Mouse (Mus musculus) liver, embryonic 11.5 days (tissue): ENCODE data around the gene Gm853. TPM values are rescaled to one million over a fixed set of nuclear protein-coding genes. Genes with fewer than 3 reads are reported as not detected.
A peak's percentile ranks its signal among the peaks of the same experiment; 100 is the strongest.
"Not testable (repeated sequence)": the region's sequence is repeated elsewhere in the genome, so short reads cannot be mapped to it uniquely, and the experiment has no call there.

Experiments
- ATAC-seq: fragments of 200-750 bp; cut with Nextera tagmentation; replicated peaks from 2 replicates; pipeline ENCODE4 v1.8.0; 2017; ENCODE audit warnings: moderate number of reproducible peaks, mild to moderate bottlenecking, moderate TSS enrichment, moderate library complexity; ENCODE audit not compliant: low FRiP score
- DNase-seq: peaks from one replicate; pipeline ENCODE4 v3.0.0-alpha.2; 2017; ENCODE audit warnings: low spot score
- H3K27ac ChIP-seq: fragments of 300-500 bp; sonication (generic); 2 replicates; pipeline ENCODE4 v1.5.1; 2014; ENCODE audit warnings: mild to moderate bottlenecking, low read depth, low read length, control low read depth
- H3K27me3 ChIP-seq: fragments of 300-500 bp; sonication (generic); replicated peaks from 2 replicates; pipeline ENCODE4 v1.6.1; 2014; ENCODE audit warnings: low read length, mixed read lengths; ENCODE audit not compliant: control insufficient read depth, insufficient read depth
- H3K36me3 ChIP-seq: fragments of 300-500 bp; sonication (generic); 2 replicates; pipeline ENCODE4 v1.6.1; 2014; ENCODE audit warnings: mild to moderate bottlenecking, low read length, moderate library complexity, mixed read lengths; ENCODE audit not compliant: control insufficient read depth, insufficient read depth
- H3K4me1 ChIP-seq: fragments of 300-500 bp; sonication (generic); replicated peaks from 2 replicates; pipeline ENCODE4 v1.6.1; 2014; ENCODE audit warnings: low read length, mixed read lengths; ENCODE audit not compliant: control insufficient read depth, insufficient read depth
- H3K4me2 ChIP-seq: fragments of 300-500 bp; sonication (generic); 2 replicates; pipeline ENCODE4 v1.6.1; 2014; ENCODE audit warnings: mild to moderate bottlenecking, control low read depth, moderate library complexity
- H3K4me3 ChIP-seq: fragments of 300-500 bp; sonication (generic); 2 replicates; pipeline ENCODE4 v1.5.1; 2014; ENCODE audit warnings: low read depth, low read length, control low read depth
- H3K9ac ChIP-seq: fragments of 300-500 bp; sonication (generic); 2 replicates; pipeline ENCODE4 v1.6.1; 2014; ENCODE audit warnings: low read depth, low read length, control low read depth
- H3K9me3 ChIP-seq: fragments of 300-500 bp; sonication (generic); 2 replicates; pipeline ENCODE4 v1.6.1; 2016; ENCODE audit warnings: low read length, inconsistent platforms, mixed read lengths; ENCODE audit not compliant: control insufficient read depth
- WGBS: fragments of 180-500 bp; shearing (Covaris S2); extraction: QIAGEN DNeasy Blood & Tissue Kit; methylation state at CpG from one replicate; pipeline ENCODE4 v1.1.7; 2014; 5-methylcytosine and 5-hydroxymethylcytosine counted together
- polyA plus RNA-seq: library from polyadenylated mRNA; unstranded; fragments of >200 nt; fragmentation: Nextera tagmentation; extraction: Ambion mirVana; gene quantifications from 2 replicates; pipeline ENCODE4 v1.2.1, GENCODE M21; 2014

Gm853 gene
- polyA plus RNA-seq, 1 experiment from 2014 or later, result not detected

GRCm38 (mm10) chr4:130260406-130260805 lies 38.2 kb upstream of the Gm853 start:
- no peak overlapping the region for H3K9ac ChIP-seq

GRCm38 (mm10) chr4:130252441-130253157 lies 30.4 kb upstream of the Gm853 start:
- H3K36me3 ChIP-seq, result no peaks in the 10 kb centered on the region
- WGBS, result 50% methylated on average over 8 of the region's 8 CpGs
- DNase-seq (peak; percentile 73), ATAC-seq (peak; percentile 96)
- no peaks in the 10 kb centered on the region for H3K9me3 ChIP-seq
- H3K27me3 ChIP-seq, result no peaks in the 10 kb centered on the region; the same call in 1 of the 2 replicates
- H3K4me3 ChIP-seq, result peak overlapping the region; percentile 5; the same call in 1 of the 2 replicates
- H3K4me2 ChIP-seq, result peak overlapping the region; percentile 35
- H3K9ac ChIP-seq, result no peak overlapping the region; the same call in 1 of the 2 replicates
- peak overlapping the region; percentile 74; the same call in 1 of the 2 replicates for H3K27ac ChIP-seq
- peaks cover 21% of the 10 kb centered on the region for H3K4me1 ChIP-seq

More at GRCm38 (mm10) chr4:130260406-130260805, 38.2 kb upstream of the Gm853 start:
- Histone ChIP-seq H3K27ac (no peak overlapping the region), H3K4me1 (no peaks in the 10 kb centered on the region; the same call in 1 of the 2 replicates), H3K9me3 (no peaks in the 10 kb centered on the region), H3K4me2 (no peak overlapping the region), H3K27me3 (peaks cover 15% of the 10 kb centered on the region), H3K36me3 (no peaks in the 10 kb centered on the region), H3K4me3 (no peak overlapping the region)
- 31% methylated on average over 5 of the region's 5 CpGs for WGBS
- DNase-seq (no peak), ATAC-seq (no peak)

- peaks cover 21% of the 10 kb centered on the region for H3K4me1 ChIP-seq
- peak; percentile 44; the same call in 1 of the 2 replicates for ATAC-seq
- peak overlapping the region; percentile 2 for H3K27ac ChIP-seq
- no peak overlapping the region for H3K9ac ChIP-seq
- no peak for DNase-seq
- H3K36me3 ChIP-seq, result no peaks in the 10 kb centered on the region
- no peaks in the 10 kb centered on the region for H3K9me3 ChIP-seq
- peak overlapping the region; percentile 15; the same call in 1 of the 2 replicates for H3K4me3 ChIP-seq
- H3K4me2 ChIP-seq, result peak overlapping the region; percentile 55
- H3K27me3 ChIP-seq, result no peaks in the 10 kb centered on the region; the same call in 1 of the 2 replicates
- 33% methylated on average over 3 of the region's 3 CpGs for WGBS
Observed at GRCm38 (mm10) chr4:130251763-130252162, 29.6 kb upstream of the Gm853 start.

GRCm38 (mm10) chr4:130251172-130251705 lies 29.0 kb upstream of the Gm853 start:
- Histone ChIP-seq H3K4me3 (peak overlapping the region; percentile 15; the same call in 1 of the 2 replicates), H3K9ac (no peak overlapping the region), H3K27ac (peak overlapping the region; percentile 2), H3K9me3 (no peaks in the 10 kb centered on the region), H3K36me3 (no peaks in the 10 kb centered on the region), H3K4me1 (peaks cover 21% of the 10 kb centered on the region), H3K27me3 (no peaks in the 10 kb centered on the region; the same call in 1 of the 2 replicates), H3K4me2 (peak overlapping the region; percentile 55)
- DNase-seq (no peak), ATAC-seq (peak; percentile 19; the same call in 1 of the 2 replicates)
- 21% methylated on average over 7 of the region's 7 CpGs for WGBS

GRCm38 (mm10) chr4:130248636-130249035 lies 26.4 kb upstream of the Gm853 start:
- H3K9ac ChIP-seq, result no peak overlapping the region
- no peaks in the 10 kb centered on the region for H3K9me3 ChIP-seq
- no peak overlapping the region for H3K4me3 ChIP-seq
- DNase-seq (no peak), ATAC-seq (no peak)
- H3K36me3 ChIP-seq, result no peaks in the 10 kb centered on the region
- no peak overlapping the region for H3K27ac ChIP-seq
- no peak overlapping the region for H3K4me2 ChIP-seq
- peaks cover 21% of the 10 kb centered on the region for H3K4me1 ChIP-seq
- 70% methylated on average over 3 of the region's 3 CpGs for WGBS
- no peaks in the 10 kb centered on the region; the same call in 1 of the 2 replicates for H3K27me3 ChIP-seq

- no peak overlapping the region for H3K4me2 ChIP-seq
- DNase-seq (peak; percentile 69), ATAC-seq (no peak; the same call in 1 of the 2 replicates)
- H3K9me3 ChIP-seq, result no peaks in the 10 kb centered on the region
- no peak overlapping the region for H3K9ac ChIP-seq
- H3K36me3 ChIP-seq, result no peaks in the 10 kb centered on the region
- H3K27ac ChIP-seq, result no peak overlapping the region
- peaks cover under 1% of the 10 kb centered on the region for H3K4me1 ChIP-seq
- H3K27me3 ChIP-seq, result no peaks in the 10 kb centered on the region; the same call in 1 of the 2 replicates
- 5% methylated on average over 6 of the region's 6 CpGs for WGBS
- no peak overlapping the region for H3K4me3 ChIP-seq
Observed at GRCm38 (mm10) chr4:130246132-130246531, 23.9 kb upstream of the Gm853 start.

GRCm38 (mm10) chr4:130244749-130245148 lies 22.5 kb upstream of the Gm853 start:
- no peak overlapping the region for H3K27ac ChIP-seq
- ATAC-seq (no peak), DNase-seq (no peak)
- H3K4me3 ChIP-seq, result no peak overlapping the region
- no peak overlapping the region for H3K4me2 ChIP-seq
- 51% methylated on average over 8 of the region's 8 CpGs for WGBS
- no peaks in the 10 kb centered on the region for H3K4me1 ChIP-seq
- no peaks in the 10 kb centered on the region; the same call in 1 of the 2 replicates for H3K27me3 ChIP-seq
- no peak overlapping the region for H3K9ac ChIP-seq
- no peaks in the 10 kb centered on the region for H3K36me3 ChIP-seq
- no peaks in the 10 kb centered on the region for H3K9me3 ChIP-seq

GRCm38 (mm10) chr4:130243621-130244020 lies 21.4 kb upstream of the Gm853 start:
- H3K27ac ChIP-seq, H3K27me3 ChIP-seq, H3K9ac ChIP-seq, H3K36me3 ChIP-seq, H3K9me3 ChIP-seq, DNase-seq, H3K4me1 ChIP-seq, ATAC-seq, H3K4me2 ChIP-seq, H3K4me3 ChIP-seq: not testable (repeated sequence)
- WGBS, result 49% methylated on average over 1 of the region's 1 CpGs
